Mouse (Mus musculus) spleen, embryonic (tissue): ENCODE data around the gene Iars.
"Not testable (repeated sequence)": the region's sequence is repeated elsewhere in the genome, so short reads cannot be mapped to it uniquely, and the experiment has no call there.

Experiments used
- CTCF ChIA-PET: fragments of 350-600 bp; sonication (Branson Sonifier 250); formaldehyde crosslinking; loops from one replicate; lab custom pipeline; 2022; lab: Charles Lee

Iars gene

GRCm38 (mm10) chr13:49736430-49736829, 54.5 kb downstream of the Iars start:
- CTCF ChIA-PET: no interaction called here

- CTCF ChIA-PET: no interaction called here
Measured at GRCm38 (mm10) chr13:49738011-49738410, 56.1 kb downstream of the Iars start.

- CTCF ChIA-PET: no interaction called here
Measured at GRCm38 (mm10) chr13:49741285-49742040, 59.6 kb downstream of the Iars start.

GRCm38 (mm10) chr13:49756591-49756990, 74.7 kb downstream of the Iars start:
- CTCF ChIA-PET: no interaction called here

GRCm38 (mm10) chr13:49757966-49758365, 76.1 kb downstream of the Iars start:
- CTCF ChIA-PET: no interaction called here

GRCm38 (mm10) chr13:49760675-49761074, 78.8 kb downstream of the Iars start:
- CTCF ChIA-PET: no interaction called here

- CTCF ChIA-PET: no interaction called here
Measured at GRCm38 (mm10) chr13:49762208-49762607, 80.3 kb downstream of the Iars start.

GRCm38 (mm10) chr13:49765306-49765705, 83.4 kb downstream of the Iars start:
- CTCF ChIA-PET: no interaction called here

- CTCF ChIA-PET: no interaction called here
Measured at GRCm38 (mm10) chr13:49766269-49766668, 84.4 kb downstream of the Iars start.

GRCm38 (mm10) chr13:49768048-49768447, 86.1 kb downstream of the Iars start:
- CTCF ChIA-PET: no interaction called here

- CTCF ChIA-PET: no interaction called here
Measured at GRCm38 (mm10) chr13:49769111-49769510, 87.2 kb downstream of the Iars start.

- CTCF ChIA-PET: not testable (repeated sequence)
Measured at GRCm38 (mm10) chr13:49771536-49771935, 89.6 kb downstream of the Iars start.
